Mouse (Mus musculus): ENCODE results near the gene Ss18l2. TPM values are rescaled to one million over a fixed set of nuclear protein-coding genes. Genes with fewer than 3 reads are reported as not detected.

The Ss18l2 gene
- polyA plus RNA-seq, 1 experiment from 2014 or later, result 114 TPM

GRCm38 (mm10) chr9:121675556-121675955 is 34.6 kb upstream of the Ss18l2 start:
- H3K9me3 ChIP-seq (ENCODE audit: low read length), result no peaks in the 10 kb centered on the region
- H3K4me3 ChIP-seq (ENCODE audit: low read length), result no peak overlapping the region
- peaks cover 7% of the 10 kb centered on the region for H3K27me3 ChIP-seq (ENCODE audit: insufficient read depth, low read length)
- no peak for ATAC-seq (ENCODE audit: low FRiP score, low TSS enrichment)
- H3K4me1 ChIP-seq (ENCODE audit: insufficient read depth, low read length), result peaks cover 10% of the 10 kb centered on the region
- H3K4me2 ChIP-seq (replicated peaks; ENCODE audit: low read depth, low read length), result no peak overlapping the region
- no peak overlapping the region for H3K27ac ChIP-seq (ENCODE audit: low read length)
- H3K9ac ChIP-seq (replicated peaks; ENCODE audit: low read length), result no peak overlapping the region
- 83% methylated on average over 2 of the region's 2 CpGs for WGBS
- H3K36me3 ChIP-seq (ENCODE audit: insufficient read depth, low read length), result no peaks in the 10 kb centered on the region

DNA sequence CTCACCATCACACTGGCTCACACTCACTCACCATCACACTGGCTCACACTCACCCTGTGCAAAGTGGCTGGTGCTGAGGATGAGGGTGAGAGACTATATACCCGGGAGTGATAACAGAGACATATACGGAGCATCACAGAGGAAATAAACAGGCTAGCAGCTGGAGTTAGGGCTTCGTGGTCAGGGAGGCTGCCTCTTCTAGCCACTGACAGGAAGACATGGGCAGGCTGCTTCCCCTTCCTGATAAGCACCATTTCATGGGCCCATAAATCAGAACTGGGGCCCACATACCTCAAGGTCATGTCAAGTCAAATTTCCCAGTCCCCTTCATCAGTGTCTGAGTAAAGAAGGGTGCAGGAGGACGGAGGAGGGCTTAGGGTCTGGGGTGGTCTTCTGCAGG is 33.1 kb upstream of the Ss18l2 start:
- Histone ChIP-seq H3K4me2 (replicated peaks; ENCODE audit: low read depth, low read length) (no peak overlapping the region), H3K27ac (ENCODE audit: low read length) (no peak overlapping the region), H3K9ac (replicated peaks; ENCODE audit: low read length) (no peak overlapping the region), H3K4me1 (ENCODE audit: insufficient read depth, low read length) (peaks cover 10% of the 10 kb centered on the region), H3K4me3 (ENCODE audit: low read length) (no peak overlapping the region), H3K27me3 (ENCODE audit: insufficient read depth, low read length) (no peaks in the 10 kb centered on the region), H3K9me3 (ENCODE audit: low read length) (no peaks in the 10 kb centered on the region), H3K36me3 (ENCODE audit: insufficient read depth, low read length) (no peaks in the 10 kb centered on the region)
- WGBS, result 39% methylated on average over 4 of the region's 4 CpGs
- ATAC-seq (ENCODE audit: low FRiP score, low TSS enrichment), result no peak

DNA sequence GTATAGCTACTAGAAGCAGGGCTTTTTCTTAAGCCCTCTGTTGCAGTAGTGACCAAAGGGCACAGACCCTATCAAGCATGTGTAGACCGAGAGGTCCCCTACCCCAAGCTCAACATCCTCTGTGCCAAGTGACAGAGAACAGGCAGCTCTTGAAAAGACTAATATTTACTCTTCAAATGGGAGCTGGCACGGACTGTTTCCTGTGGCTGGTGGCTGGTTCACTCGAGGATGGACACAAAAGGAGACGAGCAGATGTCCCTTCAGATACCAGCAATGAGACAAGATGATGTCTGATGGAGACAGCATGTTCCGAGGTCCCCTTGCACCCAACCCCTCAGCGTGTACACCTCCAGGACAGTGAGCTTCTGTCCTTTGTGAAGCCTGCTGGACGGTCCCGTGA is 32.7 kb upstream of the Ss18l2 start:
- H3K4me3 ChIP-seq (ENCODE audit: low read length), result no peak overlapping the region
- no peak overlapping the region for H3K27ac ChIP-seq (ENCODE audit: low read length)
- no peaks in the 10 kb centered on the region for H3K27me3 ChIP-seq (ENCODE audit: insufficient read depth, low read length)
- H3K4me2 ChIP-seq (replicated peaks; ENCODE audit: low read depth, low read length), result no peak overlapping the region
- H3K9ac ChIP-seq (replicated peaks; ENCODE audit: low read length), result no peak overlapping the region
- H3K4me1 ChIP-seq (ENCODE audit: insufficient read depth, low read length), result peaks cover 6% of the 10 kb centered on the region
- no peak for ATAC-seq (ENCODE audit: low FRiP score, low TSS enrichment)
- no peaks in the 10 kb centered on the region for H3K36me3 ChIP-seq (ENCODE audit: insufficient read depth, low read length)
- H3K9me3 ChIP-seq (ENCODE audit: low read length), result no peaks in the 10 kb centered on the region
- 59% methylated on average over 8 of the region's 8 CpGs for WGBS

GRCm38 (mm10) chr9:121679549-121679948 is 30.6 kb upstream of the Ss18l2 start:
- 12% methylated on average over 6 of the region's 6 CpGs for WGBS
- Histone ChIP-seq H3K4me2 (replicated peaks; ENCODE audit: low read depth, low read length) (no peak overlapping the region), H3K27ac (ENCODE audit: low read length) (no peak overlapping the region), H3K27me3 (ENCODE audit: insufficient read depth, low read length) (no peaks in the 10 kb centered on the region), H3K36me3 (ENCODE audit: insufficient read depth, low read length) (no peaks in the 10 kb centered on the region), H3K9me3 (ENCODE audit: low read length) (no peaks in the 10 kb centered on the region), H3K4me1 (ENCODE audit: insufficient read depth, low read length) (peaks cover 6% of the 10 kb centered on the region), H3K4me3 (ENCODE audit: low read length) (no peak overlapping the region), H3K9ac (replicated peaks; ENCODE audit: low read length) (no peak overlapping the region)
- ATAC-seq (ENCODE audit: low FRiP score, low TSS enrichment), result peak; percentile 37; the same call in 1 of the 2 replicates

- Histone ChIP-seq H3K27ac (ENCODE audit: low read length) (no peak overlapping the region), H3K27me3 (ENCODE audit: insufficient read depth, low read length) (no peaks in the 10 kb centered on the region), H3K4me3 (ENCODE audit: low read length) (no peak overlapping the region), H3K9ac (replicated peaks; ENCODE audit: low read length) (no peak overlapping the region), H3K4me1 (ENCODE audit: insufficient read depth, low read length) (peaks cover 6% of the 10 kb centered on the region), H3K36me3 (ENCODE audit: insufficient read depth, low read length) (peaks cover 8% of the 10 kb centered on the region; the same call in 1 of the 2 replicates), H3K9me3 (ENCODE audit: low read length) (no peaks in the 10 kb centered on the region), H3K4me2 (replicated peaks; ENCODE audit: low read depth, low read length) (no peak overlapping the region)
- WGBS, result 74% methylated on average over 8 of the region's 8 CpGs
- no peak for ATAC-seq (ENCODE audit: low FRiP score, low TSS enrichment)
Measured at GRCm38 (mm10) chr9:121681191-121681590, 28.9 kb upstream of the Ss18l2 start.

- no peaks in the 10 kb centered on the region for H3K9me3 ChIP-seq (ENCODE audit: low read length)
- no peak overlapping the region for H3K4me3 ChIP-seq (ENCODE audit: low read length)
- no peaks in the 10 kb centered on the region for H3K27me3 ChIP-seq (ENCODE audit: insufficient read depth, low read length)
- H3K27ac ChIP-seq (ENCODE audit: low read length), result no peak overlapping the region
- no peak overlapping the region for H3K4me2 ChIP-seq (replicated peaks; ENCODE audit: low read depth, low read length)
- peaks cover 3% of the 10 kb centered on the region for H3K4me1 ChIP-seq (ENCODE audit: insufficient read depth, low read length)
- peaks cover 9% of the 10 kb centered on the region for H3K36me3 ChIP-seq (ENCODE audit: insufficient read depth, low read length)
- no peak for ATAC-seq (ENCODE audit: low FRiP score, low TSS enrichment)
- WGBS, result 75% methylated on average over 18 of the region's 18 CpGs
- no peak overlapping the region for H3K9ac ChIP-seq (replicated peaks; ENCODE audit: low read length)
Measured at GRCm38 (mm10) chr9:121682037-121682680, 28.0 kb upstream of the Ss18l2 start.

DNA sequence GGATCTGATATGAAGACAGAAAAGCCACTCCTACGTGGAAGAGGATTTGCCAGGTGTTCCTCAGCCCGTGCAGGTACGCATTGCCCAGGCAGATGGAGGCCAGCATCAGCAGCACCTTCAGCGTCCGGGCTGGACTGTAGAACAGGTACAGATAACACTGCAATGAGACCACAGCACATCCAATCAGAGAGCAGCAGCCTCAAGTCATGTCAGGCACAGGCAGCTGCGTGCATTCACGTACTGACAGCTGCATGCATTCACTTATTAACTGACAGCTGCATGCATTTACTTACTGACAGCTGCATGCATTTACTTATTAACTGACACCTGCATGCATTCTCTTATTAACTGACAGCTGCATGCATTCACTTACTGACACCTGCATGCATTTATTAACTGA is 25.4 kb upstream of the Ss18l2 start:
- Histone ChIP-seq H3K36me3 (ENCODE audit: insufficient read depth, low read length) (peaks cover 20% of the 10 kb centered on the region), H3K4me2 (replicated peaks; ENCODE audit: low read depth, low read length) (no peak overlapping the region), H3K9ac (replicated peaks; ENCODE audit: low read length) (no peak overlapping the region), H3K4me3 (ENCODE audit: low read length) (no peak overlapping the region), H3K9me3 (ENCODE audit: low read length) (no peaks in the 10 kb centered on the region), H3K4me1 (ENCODE audit: insufficient read depth, low read length) (no peaks in the 10 kb centered on the region), H3K27ac (ENCODE audit: low read length) (no peak overlapping the region), H3K27me3 (ENCODE audit: insufficient read depth, low read length) (no peaks in the 10 kb centered on the region)
- 78% methylated on average over 7 of the region's 7 CpGs for WGBS
- no peak for ATAC-seq (ENCODE audit: low FRiP score, low TSS enrichment)

DNA sequence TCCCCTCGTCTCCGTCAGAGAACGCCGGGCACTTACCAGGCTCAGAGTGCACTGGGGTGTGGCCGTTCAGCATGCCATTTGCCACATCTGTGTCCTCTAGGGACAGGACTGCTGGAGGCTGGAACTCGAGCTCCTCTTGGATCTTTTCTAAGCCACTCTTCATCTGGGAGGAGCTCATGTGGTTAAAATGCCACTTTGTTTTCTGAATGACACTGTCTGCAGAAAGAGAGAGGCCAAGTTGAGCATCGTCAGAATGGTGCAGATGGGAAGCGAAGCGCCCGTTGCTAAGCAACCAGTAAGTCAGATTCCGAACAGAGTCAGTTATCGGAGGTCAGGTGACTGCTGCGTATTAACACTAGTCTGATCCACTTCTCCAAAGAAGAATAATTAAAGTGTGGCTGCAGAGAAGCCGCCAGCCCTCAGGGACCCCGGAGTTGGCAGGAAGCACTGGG is 19.9 kb upstream of the Ss18l2 start:
- Histone ChIP-seq H3K27ac (ENCODE audit: low read length) (no peak overlapping the region), H3K9ac (replicated peaks; ENCODE audit: low read length) (no peak overlapping the region), H3K36me3 (ENCODE audit: insufficient read depth, low read length) (peaks cover 14% of the 10 kb centered on the region), H3K9me3 (ENCODE audit: low read length) (no peaks in the 10 kb centered on the region), H3K4me2 (replicated peaks; ENCODE audit: low read depth, low read length) (no peak overlapping the region), H3K4me1 (ENCODE audit: insufficient read depth, low read length) (no peaks in the 10 kb centered on the region), H3K4me3 (ENCODE audit: low read length) (no peak overlapping the region), H3K27me3 (ENCODE audit: insufficient read depth, low read length) (no peaks in the 10 kb centered on the region)
- no peak for ATAC-seq (ENCODE audit: low FRiP score, low TSS enrichment)
- 54% methylated on average over 15 of the region's 15 CpGs for WGBS

GRCm38 (mm10) chr9:121690734-121691133 is 19.4 kb upstream of the Ss18l2 start:
- ATAC-seq (ENCODE audit: low FRiP score, low TSS enrichment), result no peak
- no peak overlapping the region for H3K27ac ChIP-seq (ENCODE audit: low read length)
- no peaks in the 10 kb centered on the region for H3K4me1 ChIP-seq (ENCODE audit: insufficient read depth, low read length)
- no peak overlapping the region for H3K4me2 ChIP-seq (replicated peaks; ENCODE audit: low read depth, low read length)
- H3K9me3 ChIP-seq (ENCODE audit: low read length), result no peaks in the 10 kb centered on the region
- H3K4me3 ChIP-seq (ENCODE audit: low read length), result no peak overlapping the region
- H3K27me3 ChIP-seq (ENCODE audit: insufficient read depth, low read length), result no peaks in the 10 kb centered on the region
- H3K9ac ChIP-seq (replicated peaks; ENCODE audit: low read length), result no peak overlapping the region
- H3K36me3 ChIP-seq (ENCODE audit: insufficient read depth, low read length), result peaks cover 12% of the 10 kb centered on the region; the same call in 1 of the 2 replicates
- 86% methylated on average over 7 of the region's 7 CpGs for WGBS

DNA sequence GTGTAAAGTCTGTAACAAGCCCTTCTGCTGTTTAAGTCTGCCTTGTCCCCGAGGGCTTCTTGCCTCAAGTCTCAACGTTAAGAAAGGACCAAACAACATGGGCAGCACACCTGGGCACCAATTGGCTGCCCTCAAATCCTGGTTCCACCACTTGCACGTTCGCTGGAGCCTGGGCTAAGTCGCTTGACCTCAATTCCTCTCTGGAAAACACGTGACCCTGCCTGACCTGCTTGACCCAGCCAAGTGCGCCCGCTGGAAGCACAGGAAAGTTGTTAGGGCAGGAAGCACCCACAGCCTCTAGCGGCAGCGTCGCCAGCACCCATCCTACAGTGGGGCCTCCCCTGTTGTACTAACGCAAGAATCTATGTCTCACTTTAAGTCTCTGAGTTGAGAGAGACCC is 15.4 kb upstream of the Ss18l2 start:
- H3K4me3 ChIP-seq (ENCODE audit: low read length), result no peak overlapping the region
- no peak for ATAC-seq (ENCODE audit: low FRiP score, low TSS enrichment)

More for the DNA sequence above, 15.4 kb upstream of the Ss18l2 start:
- H3K4me2 ChIP-seq (replicated peaks; ENCODE audit: low read depth, low read length), result no peak overlapping the region
- no peak overlapping the region for H3K27ac ChIP-seq (ENCODE audit: low read length)
- H3K9me3 ChIP-seq (ENCODE audit: low read length), result no peaks in the 10 kb centered on the region
- H3K9ac ChIP-seq (replicated peaks; ENCODE audit: low read length), result no peak overlapping the region
- no peaks in the 10 kb centered on the region for H3K4me1 ChIP-seq (ENCODE audit: insufficient read depth, low read length)
- WGBS, result 70% methylated on average over 12 of the region's 12 CpGs
- H3K36me3 ChIP-seq (ENCODE audit: insufficient read depth, low read length), result peaks cover 6% of the 10 kb centered on the region; the same call in 1 of the 2 replicates
- no peaks in the 10 kb centered on the region for H3K27me3 ChIP-seq (ENCODE audit: insufficient read depth, low read length)

Measured in kidney, embryonic 16.5 days (tissue).